Mouse (Mus musculus): Measurements from ENCODE around the gene Cavin1. TPM values are rescaled to one million over a fixed set of nuclear protein-coding genes. Genes with fewer than 3 reads are reported as not detected.
"Not testable (repeated sequence)": the region's sequence is repeated elsewhere in the genome, so short reads cannot be mapped to it uniquely, and the experiment has no call there.

Gene Cavin1
- polyA plus RNA-seq, 2 experiments = 96.8 to 135 TPM

DNA sequence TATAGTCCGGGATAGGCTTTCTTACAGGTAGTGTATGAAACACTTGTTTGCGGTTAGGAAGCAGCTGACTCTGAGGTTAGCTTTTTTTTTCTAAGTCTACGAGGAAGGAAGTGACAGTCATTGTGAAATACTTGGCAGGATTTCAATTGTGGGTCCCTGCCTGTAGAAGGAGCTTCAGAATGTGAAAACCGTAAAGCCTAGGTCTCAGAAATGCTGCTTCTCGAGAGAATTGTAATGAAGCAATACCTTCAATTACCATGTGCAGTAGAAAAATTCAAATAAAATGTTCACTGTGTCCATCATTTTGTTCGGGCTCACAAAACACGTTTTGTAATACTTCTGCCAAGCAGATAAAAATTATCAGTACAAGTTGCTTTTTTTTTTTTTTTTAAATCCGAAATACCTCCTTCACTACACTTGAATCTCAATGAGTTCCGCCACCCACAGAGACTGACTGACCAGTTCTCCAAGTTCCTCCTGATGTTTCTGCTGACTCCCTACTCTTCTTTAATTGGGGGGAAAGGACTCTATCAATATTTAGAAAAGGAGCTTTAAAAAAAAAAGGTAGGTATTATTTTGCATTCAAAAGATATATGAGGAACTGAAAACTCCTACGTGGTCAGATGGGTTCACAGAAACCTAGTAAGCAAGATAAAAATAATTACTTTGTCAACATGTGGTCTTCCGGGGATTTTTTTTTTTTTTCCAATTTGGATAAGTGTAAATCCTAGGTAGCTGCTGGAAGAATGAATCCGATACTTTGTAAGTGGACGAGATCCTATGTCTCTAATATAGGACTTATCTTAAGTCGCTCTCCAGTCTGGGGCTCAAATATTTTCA lies 37.7 kb upstream of the Cavin1 start:
- no peak for TF ChIP-seq POLR2A (IDR thresholded peaks at IDR 0.05; ENCODE audit: borderline replicate concordance, extremely low read depth, insufficient read depth, insufficient read length)
- peak overlapping the region; percentile 44 for H3K27ac ChIP-seq (replicated peaks; ENCODE audit: low read depth, low read length)
- no peaks in the 10 kb centered on the region for H3K9me3 ChIP-seq (ENCODE audit: control insufficient read depth, low read length)
- WGBS = 53% methylated on average over 14 of the region's 14 CpGs
- DNase-seq (ENCODE audit: low spot score) (peak; percentile 56), ATAC-seq (ENCODE audit: low FRiP score, low read depth) (0 out of 2 replicates have a peak, but pooled peaks have one; percentile 7)
- H3K27me3 ChIP-seq (ENCODE audit: control insufficient read depth, insufficient read depth, low read length) = no peaks in the 10 kb centered on the region
- H3K9ac ChIP-seq (ENCODE audit: low read depth, low read length, severe bottlenecking) = peak overlapping the region; percentile 26; the same call in 1 of the 2 replicates
- peaks cover 5% of the 10 kb centered on the region; the same call in 1 of the 2 replicates for H3K4me1 ChIP-seq (ENCODE audit: control insufficient read depth, insufficient read depth, low read length)
- peaks cover 9% of the 10 kb centered on the region for H3K36me3 ChIP-seq (ENCODE audit: control insufficient read depth, insufficient read depth, low read length)
- peak overlapping the region; percentile 61 for H3K4me3 ChIP-seq (replicated peaks; ENCODE audit: low read length)
- peak overlapping the region; percentile 79 for H3K4me2 ChIP-seq (replicated peaks; ENCODE audit: low read depth, low read length, severe bottlenecking)

- no peak overlapping the region for H3K9ac ChIP-seq (ENCODE audit: low read depth, low read length, severe bottlenecking)
- 37% methylated on average over 3 of the region's 3 CpGs for WGBS
- ATAC-seq (ENCODE audit: low FRiP score, low read depth) = no peak
- no peak for DNase-seq (ENCODE audit: low spot score)
- H3K4me2 ChIP-seq (replicated peaks; ENCODE audit: low read depth, low read length, severe bottlenecking) = no peak overlapping the region
- H3K9me3 ChIP-seq (ENCODE audit: control insufficient read depth, low read length) = no peaks in the 10 kb centered on the region
- no peaks in the 10 kb centered on the region for H3K36me3 ChIP-seq (ENCODE audit: control insufficient read depth, insufficient read depth, low read length)
- no peaks in the 10 kb centered on the region for H3K4me1 ChIP-seq (ENCODE audit: control insufficient read depth, insufficient read depth, low read length)
- H3K27me3 ChIP-seq (ENCODE audit: control insufficient read depth, insufficient read depth, low read length) = no peaks in the 10 kb centered on the region
- no peak overlapping the region for H3K27ac ChIP-seq (replicated peaks; ENCODE audit: low read depth, low read length)
- no peak for TF ChIP-seq POLR2A (IDR thresholded peaks at IDR 0.05; ENCODE audit: borderline replicate concordance, extremely low read depth, insufficient read depth, insufficient read length)
- H3K4me3 ChIP-seq (replicated peaks; ENCODE audit: low read length) = no peak overlapping the region
Observed at GRCm38 (mm10) chr11:101003025-101003685, 32.5 kb upstream of the Cavin1 start.

- ATAC-seq (ENCODE audit: low FRiP score, low read depth); H3K4me3 ChIP-seq (replicated peaks; ENCODE audit: low read length); H3K27ac ChIP-seq (replicated peaks; ENCODE audit: low read depth, low read length); H3K4me2 ChIP-seq (replicated peaks; ENCODE audit: low read depth, low read length, severe bottlenecking); H3K9me3 ChIP-seq (ENCODE audit: control insufficient read depth, low read length); H3K9ac ChIP-seq (ENCODE audit: low read depth, low read length, severe bottlenecking); H3K36me3 ChIP-seq (ENCODE audit: control insufficient read depth, insufficient read depth, low read length); DNase-seq (ENCODE audit: low spot score); H3K27me3 ChIP-seq (ENCODE audit: control insufficient read depth, insufficient read depth, low read length); H3K4me1 ChIP-seq (ENCODE audit: control insufficient read depth, insufficient read depth, low read length): not testable (repeated sequence)
- 59% methylated on average over 6 of the region's 6 CpGs for WGBS
Observed at GRCm38 (mm10) chr11:101001875-101002552, 31.3 kb upstream of the Cavin1 start.

GRCm38 (mm10) chr11:100999254-100999653 lies 28.6 kb upstream of the Cavin1 start:
- ATAC-seq (ENCODE audit: low FRiP score, low read depth) = no peak
- no peaks in the 10 kb centered on the region for H3K36me3 ChIP-seq (ENCODE audit: control insufficient read depth, insufficient read depth, low read length)
- no peak overlapping the region for H3K27ac ChIP-seq (replicated peaks; ENCODE audit: low read depth, low read length)
- no peak for TF ChIP-seq POLR2A (IDR thresholded peaks at IDR 0.05; ENCODE audit: borderline replicate concordance, extremely low read depth, insufficient read depth, insufficient read length)
- no peak for DNase-seq (ENCODE audit: low spot score)
- H3K4me2 ChIP-seq (replicated peaks; ENCODE audit: low read depth, low read length, severe bottlenecking) = no peak overlapping the region
- no peaks in the 10 kb centered on the region for H3K9me3 ChIP-seq (ENCODE audit: control insufficient read depth, low read length)
- no peaks in the 10 kb centered on the region for H3K27me3 ChIP-seq (ENCODE audit: control insufficient read depth, insufficient read depth, low read length)
- 54% methylated on average over 3 of the region's 3 CpGs for WGBS
- no peak overlapping the region for H3K9ac ChIP-seq (ENCODE audit: low read depth, low read length, severe bottlenecking)
- no peaks in the 10 kb centered on the region for H3K4me1 ChIP-seq (ENCODE audit: control insufficient read depth, insufficient read depth, low read length)
- no peak overlapping the region for H3K4me3 ChIP-seq (replicated peaks; ENCODE audit: low read length)

GRCm38 (mm10) chr11:100998836-100999235 lies 28.1 kb upstream of the Cavin1 start:
- H3K36me3 ChIP-seq (ENCODE audit: control insufficient read depth, insufficient read depth, low read length) = no peaks in the 10 kb centered on the region
- no peaks in the 10 kb centered on the region for H3K9me3 ChIP-seq (ENCODE audit: control insufficient read depth, low read length)
- H3K9ac ChIP-seq (ENCODE audit: low read depth, low read length, severe bottlenecking) = no peak overlapping the region
- no peaks in the 10 kb centered on the region for H3K4me1 ChIP-seq (ENCODE audit: control insufficient read depth, insufficient read depth, low read length)
- ATAC-seq (ENCODE audit: low FRiP score, low read depth) (no peak), DNase-seq (ENCODE audit: low spot score) (no peak)
- H3K27me3 ChIP-seq (ENCODE audit: control insufficient read depth, insufficient read depth, low read length) = no peaks in the 10 kb centered on the region
- H3K4me2 ChIP-seq (replicated peaks; ENCODE audit: low read depth, low read length, severe bottlenecking) = no peak overlapping the region
- no peak for TF ChIP-seq POLR2A (IDR thresholded peaks at IDR 0.05; ENCODE audit: borderline replicate concordance, extremely low read depth, insufficient read depth, insufficient read length)
- WGBS = 86% methylated on average over 2 of the region's 2 CpGs
- no peak overlapping the region for H3K4me3 ChIP-seq (replicated peaks; ENCODE audit: low read length)
- no peak overlapping the region for H3K27ac ChIP-seq (replicated peaks; ENCODE audit: low read depth, low read length)

Measured in limb, embryonic 14.5 days (tissue).